Mouse (Mus musculus) ES-Bruce4 (cell line): ENCODE data around the gene Spryd3.

ENCODE experiments used
- CTCF ChIP-seq: IDR thresholded peaks from one replicate; pipeline ENCODE4 v1.8.1; 2011; ENCODE audit warnings: low read depth, low read length
- EP300 ChIP-seq: IDR thresholded peaks from 2 replicates; pipeline ENCODE4 v1.6.1; 2011; ENCODE audit warnings: low read depth, low read length; ENCODE audit not compliant: insufficient read depth

GRCm38 (mm10) chr15:102073559-102074069 is 62.4 kb downstream of the Spryd3 start, which contains the start of gene Eif4b:
- TF ChIP-seq CTCF (no peak), EP300 (no peak)
